Mouse (Mus musculus): Measurements from ENCODE around the gene Vmn1r218. TPM values are rescaled to one million over a fixed set of nuclear protein-coding genes. Genes with fewer than 3 reads are reported as not detected.
"Not testable (repeated sequence)": the region's sequence is repeated elsewhere in the genome, so short reads cannot be mapped to it uniquely, and the experiment has no call there.

The Vmn1r218 gene
- not detected in 2 replicates for total RNA-seq (2021)
- long read RNA-seq, result 0 reads

DNA sequence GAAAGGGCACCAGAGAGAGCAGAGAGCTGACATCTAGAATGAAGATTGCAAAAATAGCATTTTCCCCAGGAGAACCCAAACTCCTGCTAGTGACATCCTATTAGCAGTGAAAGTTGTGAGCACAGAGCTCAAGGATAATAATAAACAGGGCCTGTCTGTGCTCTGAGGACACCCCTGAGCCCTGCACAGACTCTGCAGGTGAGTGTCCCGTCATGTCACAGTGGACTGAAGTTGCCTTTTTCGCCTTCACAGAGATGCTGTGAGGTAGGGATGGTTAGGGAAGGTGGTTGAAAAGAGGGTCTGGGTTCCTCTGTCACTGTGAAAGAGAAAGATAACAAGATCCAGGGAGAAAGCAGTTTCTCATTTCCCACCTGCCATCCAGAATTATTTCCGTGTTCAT is at the start of gene Vmn1r218:
Vmn1r218 (plus strand) TSS at position 57 of the 400 bp plus-strand sequence.
- DNase-seq, result no peak

DNA sequence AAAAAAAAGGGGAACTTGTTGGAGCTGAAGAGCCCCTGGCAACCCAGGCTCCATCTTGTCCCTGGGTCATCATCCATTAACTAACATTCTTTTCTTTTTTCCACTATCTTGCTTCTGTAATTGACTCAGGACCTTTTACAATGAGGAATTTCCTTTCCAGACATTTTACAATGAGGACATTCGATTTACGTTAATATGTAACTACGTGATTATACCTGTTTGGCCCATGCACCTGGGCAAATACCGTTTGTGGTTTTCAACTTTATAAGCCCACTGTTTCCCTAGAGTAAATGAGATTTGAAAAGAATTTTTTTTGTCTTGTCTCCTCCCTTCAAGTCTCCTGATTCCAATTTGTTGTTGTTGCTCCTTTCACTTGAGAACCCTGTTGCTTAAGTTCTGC is 38.6 kb upstream of the Vmn1r218 start:
- DNase-seq, result no peak

DNA sequence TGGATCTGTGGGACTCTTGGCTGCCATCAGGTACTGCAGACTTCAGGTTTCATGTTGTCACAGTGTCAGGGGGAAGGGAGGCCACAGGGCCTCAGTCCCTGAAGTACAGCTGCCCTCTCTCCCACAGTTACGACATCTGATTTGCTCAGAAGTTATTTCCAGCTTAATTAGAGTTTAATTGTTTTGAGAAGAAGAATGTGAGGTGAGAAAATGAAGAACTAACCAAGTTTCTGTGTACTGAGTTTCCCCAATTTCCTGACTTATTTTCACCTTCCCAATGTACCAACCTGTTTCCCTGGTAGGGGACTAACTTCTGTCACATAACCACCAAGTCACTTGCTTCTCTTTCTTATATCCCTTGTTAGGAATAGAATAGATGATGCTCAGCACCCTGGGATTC is 14.8 kb upstream of the Vmn1r218 start, which contains the start of gene Vmn1r217:
Vmn1r217 (minus strand) TSS at position 101 of the 400 bp plus-strand sequence.
- not testable (repeated sequence) for DNase-seq

DNA sequence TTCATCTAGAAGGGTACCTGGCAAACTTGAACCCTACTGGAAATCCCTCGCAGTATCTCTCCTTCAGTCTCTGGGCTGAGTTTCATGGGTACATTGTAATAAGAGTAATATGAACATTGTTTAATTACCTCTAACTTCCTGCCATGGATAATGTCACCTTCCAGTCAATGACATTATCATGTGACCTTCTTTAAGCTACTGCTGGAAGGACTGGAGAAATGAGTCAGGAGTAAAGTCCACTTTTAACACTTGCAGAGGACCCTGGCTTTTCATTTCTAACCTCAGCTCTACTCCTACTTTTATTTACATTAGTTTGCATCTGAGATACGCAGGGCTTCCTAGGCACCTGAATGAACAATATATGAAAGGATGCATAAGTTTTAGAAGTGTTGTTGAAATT is 12.3 kb upstream of the Vmn1r218 start:
- no peak for DNase-seq

DNA sequence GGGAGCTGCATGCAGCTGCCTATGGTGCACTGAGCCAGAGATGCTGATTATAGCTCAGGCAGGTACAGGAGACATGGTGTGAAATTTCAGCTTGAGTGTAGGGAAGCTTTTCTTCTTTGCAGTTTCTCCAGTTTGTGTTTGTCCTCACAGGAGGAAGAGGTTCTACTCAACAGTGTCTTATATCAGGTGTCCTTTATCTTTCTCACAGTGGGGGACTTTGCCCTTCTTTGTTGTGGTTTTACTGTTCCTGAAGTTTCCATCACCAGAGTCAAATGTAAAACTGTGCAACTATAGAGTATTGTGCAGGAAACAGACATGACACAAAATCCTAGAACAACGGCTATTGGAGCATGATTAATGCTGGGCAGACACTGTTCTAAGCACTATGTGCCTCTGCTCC is 546 bp downstream of the Vmn1r218 start:
- no peak for DNase-seq

DNA sequence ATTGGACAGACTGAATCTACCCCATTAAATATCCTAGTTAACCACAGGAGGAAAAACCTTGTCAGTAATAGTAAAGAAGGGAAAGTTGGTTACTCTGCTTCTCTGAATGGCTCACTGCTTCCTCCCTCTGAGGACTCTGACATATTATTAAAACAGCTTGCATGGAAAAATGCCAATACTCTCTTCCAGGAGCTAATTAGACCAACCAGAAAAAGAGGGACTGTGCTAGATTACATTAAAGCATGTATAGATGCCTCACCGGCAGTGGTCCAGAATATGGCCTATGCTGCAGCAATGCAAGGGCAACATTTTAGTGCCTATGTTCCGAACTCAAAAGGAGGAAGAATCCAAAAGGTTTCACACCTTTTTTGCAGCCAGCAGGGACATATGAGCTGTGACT is 5.9 kb downstream of the Vmn1r218 start:
- DNase-seq, result no peak

DNA sequence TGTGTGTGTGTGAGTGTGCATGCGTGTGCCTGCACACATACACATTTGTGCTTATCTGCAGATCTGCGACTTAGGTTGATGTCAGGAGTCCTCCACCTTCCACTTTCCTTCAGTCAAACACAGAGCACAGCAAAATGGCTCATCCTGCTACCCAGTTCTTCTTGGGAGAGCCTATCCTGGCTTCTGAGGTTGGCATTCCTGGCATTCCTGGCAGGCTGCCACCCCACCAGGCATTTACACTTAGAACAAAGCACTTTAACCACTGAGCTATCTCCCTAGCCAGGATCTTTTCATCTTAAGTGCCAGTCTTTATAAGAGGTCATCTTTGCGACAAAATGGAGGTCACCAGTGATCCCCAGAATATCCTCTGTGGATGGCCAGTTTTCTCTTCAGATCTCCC is 24.9 kb downstream of the Vmn1r218 start:
- DNase-seq, result no peak

DNA sequence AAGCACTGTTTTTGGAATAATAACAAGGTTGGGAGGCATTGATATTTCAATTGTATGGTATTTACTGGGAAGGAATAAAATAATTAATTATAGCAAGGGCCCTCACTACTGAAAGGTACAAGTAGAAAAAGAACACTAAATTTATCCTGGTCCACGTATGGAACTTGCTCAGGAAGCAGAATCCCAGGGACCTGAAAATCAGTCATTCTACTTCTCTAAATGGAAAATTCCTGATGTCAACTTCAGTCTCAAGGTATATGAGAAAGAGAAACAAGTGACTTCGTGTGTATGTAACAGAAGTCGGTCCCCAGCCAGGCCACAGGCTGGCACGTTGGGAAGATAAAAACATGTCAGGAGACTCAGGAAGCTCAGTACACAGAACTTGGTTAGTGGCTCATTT is 26.1 kb downstream of the Vmn1r218 start, which contains the start of gene Vmn1r219:
Vmn1r219 (plus strand) TSS at position 301 of the 400 bp plus-strand sequence.
- no peak for DNase-seq

DNA sequence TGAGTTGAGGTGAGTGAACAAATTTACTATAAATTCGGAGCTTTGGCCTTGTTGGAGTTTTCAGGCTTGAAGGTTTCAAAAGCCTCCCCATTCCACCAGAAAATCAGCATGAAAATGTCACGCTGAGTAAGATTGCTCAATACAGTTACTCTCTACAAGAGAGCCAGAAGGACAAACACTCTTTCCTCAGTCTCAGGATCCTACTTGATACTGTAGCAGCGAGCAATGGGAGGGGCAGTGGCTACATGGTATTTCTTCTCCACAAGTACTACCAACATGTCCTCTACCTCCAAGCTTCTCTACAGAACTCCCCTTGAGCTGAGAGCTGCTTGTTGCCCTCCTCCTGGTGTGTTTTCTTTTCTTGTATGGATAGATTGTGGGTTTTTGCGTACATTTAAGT is 33.5 kb downstream of the Vmn1r218 start:
- DNase-seq, result not testable (repeated sequence)

DNA sequence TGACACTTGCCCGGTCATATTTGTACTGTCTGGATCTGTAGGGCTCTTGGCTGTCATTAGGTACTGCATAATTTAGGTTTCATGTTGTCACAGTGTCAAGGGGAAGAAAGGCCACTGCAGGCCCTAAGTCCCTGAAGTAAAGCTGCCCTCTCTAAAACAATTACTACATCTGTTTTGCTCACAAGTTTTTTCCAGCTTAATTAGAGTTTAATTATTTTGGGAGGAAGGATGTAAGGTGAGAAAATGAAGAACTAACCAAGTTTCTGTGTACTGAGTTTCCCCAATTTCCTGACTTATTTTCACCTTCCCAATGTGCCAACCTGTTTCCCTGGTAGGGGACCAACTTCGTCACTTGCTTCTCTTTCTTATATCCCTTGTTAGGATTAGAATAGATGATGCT is 54.9 kb downstream of the Vmn1r218 start, which contains the start of gene Vmn1r220:
Vmn1r220 (minus strand) TSS at position 101 of the 400 bp plus-strand sequence.
- no peak for DNase-seq

Other genes with a start within 250 kb of the Vmn1r218 start
- not detected in 2 replicates for gene Vmn1r212, start 248.9 kb upstream of the Vmn1r218 start, total RNA-seq (2021)
- gene Vmn1r213, start 125.5 kb upstream of the Vmn1r218 start, total RNA-seq (2021), result not detected in 2 replicates
- gene Vmn1r214, start 102.7 kb upstream of the Vmn1r218 start, total RNA-seq (2021), result not detected in 2 replicates
- gene Vmn1r215, start 65.1 kb upstream of the Vmn1r218 start, total RNA-seq (2021), result not detected in 2 replicates
- gene Vmn1r217, start 14.9 kb upstream of the Vmn1r218 start, total RNA-seq (2021), result not detected in 2 replicates
- not detected in 2 replicates for gene Vmn1r219, start 26.2 kb downstream of the Vmn1r218 start, total RNA-seq (2021)
- not detected in 2 replicates for gene Vmn1r220, start 54.8 kb downstream of the Vmn1r218 start, total RNA-seq (2021)
- not detected in 2 replicates for gene Vmn1r221, start 81.0 kb downstream of the Vmn1r218 start, total RNA-seq (2021)
- gene Vmn1r222, start 102.8 kb downstream of the Vmn1r218 start, total RNA-seq (2021), result not detected in 2 replicates
- gene Vmn1r223, start 114.0 kb downstream of the Vmn1r218 start, total RNA-seq (2021), result not detected in 2 replicates
- 19.7 and 30.1 TPM in 2 replicates for gene Zfp322a, start 236.1 kb downstream of the Vmn1r218 start, total RNA-seq (2021)

Measured in adrenal gland, postnatal 25 days (tissue).